Mouse (Mus musculus) cortical plate, adult 2 months (tissue): Measurements from ENCODE around the gene Olfr123. TPM values are rescaled to one million over a fixed set of nuclear protein-coding genes. Genes with fewer than 3 reads are reported as not detected.

Experiments used
- H3K27ac ChIP-seq: fragments of 200-500 bp; 2 replicates; pipeline ENCODE4 v1.5.1; 2012; ENCODE audit warnings: low read length, control low read depth, inconsistent platforms; ENCODE audit not compliant: insufficient read depth
- H3K4me1 ChIP-seq: fragments of 200-500 bp; 2 replicates; pipeline ENCODE4 v1.6.1; 2011; ENCODE audit warnings: low read length; ENCODE audit not compliant: control insufficient read depth, insufficient read depth
- H3K4me3 ChIP-seq: fragments of 200-500 bp; 2 replicates; pipeline ENCODE4 v1.5.1; 2011; ENCODE audit warnings: mild to moderate bottlenecking, low read length, control low read depth; ENCODE audit not compliant: insufficient read depth
- CTCF ChIP-seq: fragments of 200-500 bp; IDR thresholded peaks from 2 replicates; pipeline ENCODE4 v1.5.1; 2011; ENCODE audit warnings: mild to moderate bottlenecking, control low read depth, low read length; ENCODE audit not compliant: insufficient read depth; ENCODE audit errors: extremely low read depth
- POLR2A ChIP-seq: fragments of 200-500 bp; IDR thresholded peaks from 2 replicates; pipeline ENCODE4 v1.6.1; 2011; ENCODE audit warnings: mild to moderate bottlenecking, low read length, control low read depth; ENCODE audit not compliant: insufficient read depth; ENCODE audit errors: extremely low read depth
- polyA plus RNA-seq: library from polyadenylated mRNA; depleted of rRNA; stranded (reverse); fragments of >200 nt; gene quantifications from 2 replicates; pipeline ENCODE4 v1.2.3, GENCODE M21; 2012; rRNA removed

Gene Olfr123
- polyA plus RNA-seq, result not detected in 2 replicates

GRCm38 (mm10) chr17:37793229-37793628, at the start of gene Olfr123:
TSS of gene Olfr123 (plus strand) at chr17:37793529.
- no peak for TF ChIP-seq CTCF
- no peak for TF ChIP-seq POLR2A
- Histone ChIP-seq H3K27ac (no peak within 1 kb of the TSS), H3K4me3 (no peak within 1 kb of the TSS), H3K4me1 (no peaks in the 10 kb centered on the region)

GRCm38 (mm10) chr17:37768307-37768706, 25.0 kb upstream of the Olfr123 start, which contains the start of gene Olfr122:
TSS of gene Olfr122 (plus strand) at chr17:37768607.
- Histone ChIP-seq H3K4me1 (no peaks in the 10 kb centered on the region), H3K4me3 (no peak within 1 kb of the TSS), H3K27ac (no peak within 1 kb of the TSS)
- no peak for TF ChIP-seq CTCF
- TF ChIP-seq POLR2A, result no peak

GRCm38 (mm10) chr17:37799588-37799987, 6.3 kb downstream of the Olfr123 start, which contains the start of gene Olfr124:
TSS of gene Olfr124 (plus strand) at chr17:37799888.
- Histone ChIP-seq H3K4me1 (no peaks in the 10 kb centered on the region), H3K4me3 (no peak within 1 kb of the TSS), H3K27ac (no peak within 1 kb of the TSS)
- no peak for TF ChIP-seq POLR2A
- no peak for TF ChIP-seq CTCF

GRCm38 (mm10) chr17:37832649-37833048, 39.3 kb downstream of the Olfr123 start, which contains the start of gene Olfr125:
TSS of gene Olfr125 (plus strand) at chr17:37832949.
- Histone ChIP-seq H3K4me3 (no peak within 1 kb of the TSS), H3K27ac (no peak within 1 kb of the TSS), H3K4me1 (no peaks in the 10 kb centered on the region)
- no peak for TF ChIP-seq CTCF
- TF ChIP-seq POLR2A, result no peak

- H3K4me3 ChIP-seq, result no peak within 1 kb of the TSS
- TF ChIP-seq CTCF, result no peak
- H3K27ac ChIP-seq, result no peak within 1 kb of the TSS
- H3K4me1 ChIP-seq, result no peaks in the 10 kb centered on the region
Measured at GRCm38 (mm10) chr17:37847183-37847582, 53.9 kb downstream of the Olfr123 start, which contains the start of gene Olfr126. TSS of gene Olfr126 (plus strand) at chr17:37847483.

Other genes with a start within 250 kb of the Olfr123 start
- gene Olfr112, start 224.1 kb upstream of the Olfr123 start, polyA plus RNA-seq, result not detected in 2 replicates
- gene Olfr113, start 215.9 kb upstream of the Olfr123 start, polyA plus RNA-seq, result not detected in 2 replicates
- not detected in 2 replicates for gene Olfr114, start 200.8 kb upstream of the Olfr123 start, polyA plus RNA-seq
- gene Olfr115, start 166.4 kb upstream of the Olfr123 start, polyA plus RNA-seq, result not detected in 2 replicates
- not detected in 2 replicates for gene Olfr116, start 166.3 kb upstream of the Olfr123 start, polyA plus RNA-seq
- gene Olfr117, start 129.7 kb upstream of the Olfr123 start, polyA plus RNA-seq, result not detected in 2 replicates
- not detected in 2 replicates for gene Olfr118, start 126.5 kb upstream of the Olfr123 start, polyA plus RNA-seq
- not detected in 2 replicates for gene Olfr119, start 97.0 kb upstream of the Olfr123 start, polyA plus RNA-seq
- not detected in 2 replicates for gene Olfr120, start 71.7 kb upstream of the Olfr123 start, polyA plus RNA-seq
- not detected in 2 replicates for gene Olfr121, start 44.7 kb upstream of the Olfr123 start, polyA plus RNA-seq
- not detected in 2 replicates for gene Olfr122, start 24.9 kb upstream of the Olfr123 start, polyA plus RNA-seq
- gene Olfr124, start 6.4 kb downstream of the Olfr123 start, polyA plus RNA-seq, result not detected in 2 replicates
- not detected in 2 replicates for gene Olfr125, start 39.4 kb downstream of the Olfr123 start, polyA plus RNA-seq
- not detected in 2 replicates for gene Olfr126, start 54.0 kb downstream of the Olfr123 start, polyA plus RNA-seq
- not detected in 2 replicates for gene Olfr127, start 106.9 kb downstream of the Olfr123 start, polyA plus RNA-seq
- gene Olfr128, start 127.0 kb downstream of the Olfr123 start, polyA plus RNA-seq, result not detected in 2 replicates
- not detected in 2 replicates for gene Olfr761, start 159.6 kb downstream of the Olfr123 start, polyA plus RNA-seq